Mouse (Mus musculus) heart, embryonic 11.5 days (tissue): ENCODE data around the gene 4930555G01Rik. TPM values are rescaled to one million over a fixed set of nuclear protein-coding genes. Genes with fewer than 3 reads are reported as not detected.
A peak's percentile ranks its signal among the peaks of the same experiment; 100 is the strongest.
"Not testable (repeated sequence)": the region's sequence is repeated elsewhere in the genome, so short reads cannot be mapped to it uniquely, and the experiment has no call there.

Experiments used
- ATAC-seq: fragments of 200-750 bp; cut with Nextera tagmentation; replicated peaks from 2 replicates; pipeline ENCODE4 v1.8.0; 2017; ENCODE audit warnings: moderate library complexity; ENCODE audit not compliant: insufficient number of reproducible peaks, low FRiP score, low TSS enrichment
- H3K27ac ChIP-seq: fragments of 300-500 bp; sonication (generic); 2 replicates; pipeline ENCODE4 v1.5.1; 2014; ENCODE audit warnings: mild to moderate bottlenecking, low read depth, low read length
- H3K27me3 ChIP-seq: fragments of 300-500 bp; sonication (generic); 2 replicates; pipeline ENCODE4 v1.6.1; 2014; ENCODE audit warnings: mild to moderate bottlenecking, low read length, mixed read lengths; ENCODE audit not compliant: control insufficient read depth, insufficient read depth
- H3K36me3 ChIP-seq: fragments of 300-500 bp; sonication (generic); 2 replicates; pipeline ENCODE4 v1.6.1; 2014; ENCODE audit warnings: mild to moderate bottlenecking, low read length, moderate library complexity, mixed read lengths; ENCODE audit not compliant: control insufficient read depth, insufficient read depth
- H3K4me1 ChIP-seq: fragments of 300-500 bp; sonication (generic); 2 replicates; pipeline ENCODE4 v1.6.1; 2014; ENCODE audit warnings: low read length; ENCODE audit not compliant: control insufficient read depth, insufficient read depth
- H3K4me2 ChIP-seq: fragments of 300-500 bp; sonication (generic); 2 replicates; pipeline ENCODE4 v1.6.1; 2014; ENCODE audit warnings: mild to moderate bottlenecking, moderate library complexity
- H3K4me3 ChIP-seq: fragments of 300-500 bp; sonication (generic); 2 replicates; pipeline ENCODE4 v1.5.1; 2014; ENCODE audit warnings: low read depth, low read length
- H3K9ac ChIP-seq: fragments of 300-500 bp; sonication (generic); 2 replicates; pipeline ENCODE4 v1.6.1; 2014; ENCODE audit warnings: mild to moderate bottlenecking, low read depth, low read length, moderate library complexity
- H3K9me3 ChIP-seq: fragments of 300-500 bp; sonication (generic); replicated peaks from 2 replicates; pipeline ENCODE4 v1.6.1; 2016; ENCODE audit warnings: low read length; ENCODE audit not compliant: control insufficient read depth
- WGBS: fragments of 180-500 bp; shearing (Covaris S2); extraction: QIAGEN DNeasy Blood & Tissue Kit; methylation state at CpG from one replicate; pipeline ENCODE4 v1.1.7; 2014; ENCODE audit not compliant: insufficient replicate concordance; 5-methylcytosine and 5-hydroxymethylcytosine counted together
- polyA plus RNA-seq: library from polyadenylated mRNA; unstranded; fragments of >200 nt; fragmentation: Nextera tagmentation; extraction: Ambion mirVana; gene quantifications from 2 replicates; pipeline ENCODE4 v1.2.1, GENCODE M21; 2014

4930555G01Rik gene
- polyA plus RNA-seq: not detected in 2 replicates

DNA sequence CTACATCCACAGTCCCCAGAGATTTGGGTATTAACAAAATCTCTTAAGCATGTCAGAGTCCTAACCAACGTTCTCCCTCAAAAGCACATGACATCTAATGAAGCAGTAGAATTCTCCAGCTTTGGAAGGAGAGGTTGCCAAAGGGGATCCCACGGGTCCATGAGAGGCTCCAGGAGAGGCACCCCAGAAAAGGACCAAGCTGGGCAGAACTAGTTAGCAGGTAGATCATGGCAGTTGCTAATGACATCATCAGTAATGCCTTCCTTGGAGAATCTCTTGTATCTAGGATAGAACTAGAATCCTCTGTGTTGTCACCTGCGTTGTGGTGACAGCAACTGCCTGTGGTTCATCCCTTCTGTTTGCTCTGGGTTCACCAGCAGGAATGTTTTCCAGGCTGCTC is at the start of gene 4930555G01Rik:
TSS of gene 4930555G01Rik (plus strand) at position 301 of the 400 bp plus-strand sequence.
- H3K4me1 ChIP-seq: not testable (repeated sequence)

DNA sequence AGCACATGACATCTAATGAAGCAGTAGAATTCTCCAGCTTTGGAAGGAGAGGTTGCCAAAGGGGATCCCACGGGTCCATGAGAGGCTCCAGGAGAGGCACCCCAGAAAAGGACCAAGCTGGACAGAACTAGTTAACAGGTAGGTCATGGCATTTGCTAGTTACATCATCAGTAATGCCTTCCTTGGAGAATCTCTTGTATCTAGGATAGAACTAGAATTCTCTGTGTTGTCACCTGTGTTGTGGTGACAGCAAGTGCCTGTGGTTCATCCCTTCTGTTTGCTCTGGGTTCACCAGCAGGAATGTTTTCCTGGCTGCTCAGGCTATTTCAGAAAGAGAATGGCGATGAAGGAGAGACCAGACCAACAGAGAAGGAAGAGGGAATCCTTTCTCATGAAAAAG is 34.8 kb upstream of the 4930555G01Rik start, which contains the start of gene Gm3298:
TSS of gene Gm3298 (plus strand) at position 301 of the 400 bp plus-strand sequence.
- H3K9ac ChIP-seq, H3K4me2 ChIP-seq, H3K27ac ChIP-seq, H3K27me3 ChIP-seq, ATAC-seq, H3K36me3 ChIP-seq, H3K4me1 ChIP-seq, H3K4me3 ChIP-seq, H3K9me3 ChIP-seq: not testable (repeated sequence)
- WGBS: no CpG with 5 or more reads among the region's 2 CpGs

More for the DNA sequence above, at the start of gene 4930555G01Rik:
- H3K9ac ChIP-seq, H3K36me3 ChIP-seq, H3K27ac ChIP-seq, H3K27me3 ChIP-seq, ATAC-seq, H3K4me2 ChIP-seq, H3K9me3 ChIP-seq, H3K4me3 ChIP-seq: not testable (repeated sequence)
- WGBS: no CpG with 5 or more reads among the region's 3 CpGs

- H3K4me3 ChIP-seq: peak within 1 kb of the TSS; percentile 41
- peak within 1 kb of the TSS; percentile 64 for H3K4me2 ChIP-seq
- H3K36me3 ChIP-seq, H3K9me3 ChIP-seq, H3K4me1 ChIP-seq, H3K27me3 ChIP-seq, H3K27ac ChIP-seq, ATAC-seq: not testable (repeated sequence)
- 2% methylated on average over 28 of the region's 63 CpGs for WGBS
- peak within 1 kb of the TSS; percentile 52; the same call in 1 of the 2 replicates for H3K9ac ChIP-seq
These were observed 20.4 kb downstream of the 4930555G01Rik start, which contains the start of gene Gm8281 for GRCm38 (mm10) chr14:5070611-5071490. TSS of gene Gm8281 (plus strand) at chr14:5071040.

Other genes with a start within 250 kb of the 4930555G01Rik start
- not detected in 2 replicates for gene Gm3269, start 212.5 kb upstream of the 4930555G01Rik start, polyA plus RNA-seq
- 1.9 and 2.8 TPM in 2 replicates for gene Gm3264, start 195.1 kb upstream of the 4930555G01Rik start, polyA plus RNA-seq
- 0.24 TPM in 1 of 2 replicates, not detected in the other for gene Gm3278, start 158.2 kb upstream of the 4930555G01Rik start, polyA plus RNA-seq
- not detected in 2 replicates for gene Gm8297, start 66.7 kb upstream of the 4930555G01Rik start, polyA plus RNA-seq
- not detected in 2 replicates for gene Gm3298, start 34.7 kb upstream of the 4930555G01Rik start, polyA plus RNA-seq
- 3.5 and 4.3 TPM in 2 replicates for gene Gm8281, start 20.4 kb downstream of the 4930555G01Rik start, polyA plus RNA-seq
- not detected in 2 replicates for gene Gm8279, start 80.9 kb downstream of the 4930555G01Rik start, polyA plus RNA-seq
- not detected in 2 replicates for gene Gm3317, start 113.9 kb downstream of the 4930555G01Rik start, polyA plus RNA-seq
- not detected in 2 replicates for gene Gm8271, start 135.2 kb downstream of the 4930555G01Rik start, polyA plus RNA-seq
- gene Gm3526, start 210.0 kb downstream of the 4930555G01Rik start, polyA plus RNA-seq: 0.13 TPM in 1 of 2 replicates, not detected in the other